ENCODE assay signal across 18 mouse cellular contexts in genomic region chr12:36766167-36766566, GRCm38 (mm10).
"Had no signal": no experiment of that assay in that cellular context is flagged by ENCODE, and none has a peak within 500 bp of the region (broad histone marks: within the 10 kb centered on the region; RNA-seq: fewer than 3 reads in every experiment).

No protein-coding gene starts in this region.

- H3K27me3 ChIP-seq: liver, embryonic 12.5 days; midbrain, embryonic 12.5 days; neural tube, embryonic 13.5 days; neural tube, embryonic 15.5 days had no signal

- ATAC-seq: liver, embryonic 12.5 days; midbrain, embryonic 16.5 days had no signal

- H3K27ac ChIP-seq: liver, embryonic 12.5 days; liver, embryonic 14.5 days; midbrain, embryonic 10.5 days; midbrain, embryonic 12.5 days; neural tube, embryonic 13.5 days; neural tube, embryonic 15.5 days had no signal

- H3K4me3 ChIP-seq: liver, embryonic 12.5 days; midbrain, embryonic 10.5 days; midbrain, embryonic 12.5 days; myocyte; neural tube, embryonic 13.5 days; neural tube, embryonic 15.5 days had no signal

- H3K9me3 ChIP-seq: liver, embryonic 12.5 days; midbrain, embryonic 10.5 days; midbrain, embryonic 12.5 days; neural tube, embryonic 13.5 days; neural tube, embryonic 15.5 days had no signal

- H3K4me1 ChIP-seq: liver, embryonic 12.5 days; midbrain, embryonic 10.5 days; midbrain, embryonic 12.5 days; neural tube, embryonic 13.5 days; neural tube, embryonic 15.5 days had no signal

- DNase-seq: lung, postnatal 10 days; lung, postnatal 4 days; midbrain, embryonic 14.5 days; retina, postnatal 1 day; right cerebral cortex, postnatal 25 days; right cerebral cortex, postnatal 4 days; spleen, adult 18-20 months; thymus, adult 18-20 months; thymus, postnatal 14 days; thymus, postnatal 36 days had no signal

- H3K9ac ChIP-seq: liver, embryonic 12.5 days; liver, embryonic 14.5 days; midbrain, embryonic 12.5 days; neural tube, embryonic 13.5 days; neural tube, embryonic 15.5 days had no signal

- H3K4me2 ChIP-seq: liver, embryonic 12.5 days; midbrain, embryonic 12.5 days; neural tube, embryonic 13.5 days; neural tube, embryonic 15.5 days had no signal

- H3K36me3 ChIP-seq: liver, embryonic 12.5 days; midbrain, embryonic 10.5 days; midbrain, embryonic 12.5 days; neural tube, embryonic 13.5 days; neural tube, embryonic 15.5 days had no signal
